Mouse (Mus musculus): ENCODE results near the gene Tdrd6.

DNA sequence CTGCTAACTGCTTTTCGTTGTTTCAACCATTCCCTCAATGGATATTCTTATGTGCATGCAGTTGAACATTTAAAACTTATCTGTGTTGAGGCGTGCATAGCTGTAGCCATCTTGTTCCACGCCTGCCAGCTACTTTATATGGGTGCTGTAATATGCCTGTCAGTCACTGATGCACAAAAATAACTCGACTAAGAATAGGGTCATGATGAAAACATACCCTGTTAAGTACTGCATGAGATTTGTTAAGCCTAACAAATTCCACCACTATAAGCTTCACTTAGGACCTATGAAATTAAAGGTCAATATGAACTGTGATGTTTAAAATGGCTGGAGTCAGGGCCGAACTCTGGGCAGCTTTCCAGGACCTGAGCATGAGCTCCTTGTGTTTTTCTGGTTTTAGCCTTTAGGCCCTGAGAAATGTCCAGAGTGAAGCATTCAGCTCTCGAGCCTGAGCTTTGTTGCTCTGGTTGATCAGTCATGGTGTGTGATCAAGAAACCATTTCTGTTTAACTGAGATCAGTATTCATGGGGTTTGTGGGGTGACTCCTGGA is 39.1 kb upstream of the Tdrd6 start:
- no peak for TF ChIP-seq CTCF (conservative IDR thresholded peaks at IDR 0.05; ENCODE audit: low read length)
- TF ChIP-seq POU5F1 (IDR thresholded peaks at IDR 0.05; ENCODE audit: borderline replicate concordance, low read length) = no peak
